Mouse (Mus musculus) neural tube, embryonic 10.5 days (tissue): ENCODE results near the gene Foxe3.
"Not testable (repeated sequence)": the region's sequence is repeated elsewhere in the genome, so short reads cannot be mapped to it uniquely, and the experiment has no call there.

Experiments
- DNase-seq: peaks from one replicate; pipeline ENCODE4 v3.0.0-alpha.2; 2017; ENCODE audit warnings: low spot score; ENCODE audit errors: extremely low spot score

The Foxe3 gene

GRCm38 (mm10) chr4:114925917-114926312, at the start of gene Foxe3:
TSS of gene Foxe3 (minus strand) at chr4:114926013.
- DNase-seq = no peak

DNA sequence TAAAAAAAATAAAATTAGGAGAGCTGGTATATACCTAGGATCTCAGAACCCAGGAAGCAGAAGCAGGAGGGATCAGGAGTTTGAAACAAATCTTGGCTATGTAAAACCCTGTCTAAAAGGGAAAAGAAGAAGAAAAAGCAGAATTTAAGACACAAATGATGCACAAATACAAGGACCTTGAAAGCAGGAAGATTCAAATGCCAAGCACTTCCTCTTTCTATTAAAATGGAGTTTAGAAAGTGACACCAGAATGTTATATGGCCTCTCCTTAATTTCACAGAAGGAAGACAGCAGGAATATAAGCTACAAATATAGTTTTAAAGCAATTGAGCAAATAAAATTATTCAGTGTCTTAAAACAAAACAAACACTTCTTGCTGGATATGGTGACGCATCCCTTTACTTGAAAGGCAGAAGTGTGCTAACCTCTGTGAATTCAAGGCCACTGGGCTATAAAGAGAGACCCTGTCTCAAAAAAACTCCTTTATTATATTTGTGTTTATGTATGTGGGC, 47.5 kb upstream of the Foxe3 start:
- no peak for DNase-seq

GRCm38 (mm10) chr4:114970736-114971135, 44.9 kb upstream of the Foxe3 start:
- no peak for DNase-seq

GRCm38 (mm10) chr4:114960881-114961280, 35.1 kb upstream of the Foxe3 start:
- DNase-seq = not testable (repeated sequence)

- DNase-seq = no peak
These were observed 33.7 kb upstream of the Foxe3 start for GRCm38 (mm10) chr4:114959533-114959932.

DNA sequence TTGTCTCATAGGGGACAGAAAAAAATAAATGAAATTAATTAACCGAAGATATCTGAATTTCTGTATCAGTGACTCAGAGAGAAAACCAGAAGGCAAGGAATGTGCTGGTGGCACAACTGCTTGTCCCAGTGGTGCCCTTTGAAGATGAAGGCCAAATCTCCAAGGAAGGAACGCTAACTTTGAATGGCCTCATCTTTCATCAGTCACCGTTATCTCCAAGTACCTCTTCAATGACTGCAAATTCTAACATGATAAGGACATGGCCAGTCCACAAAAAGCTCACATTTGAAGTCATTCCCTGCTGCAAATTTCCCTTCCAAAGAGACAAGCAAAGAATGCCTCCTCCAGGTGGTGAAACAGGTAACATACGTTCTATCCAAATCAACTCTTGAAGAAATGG, 33.0 kb upstream of the Foxe3 start:
- no peak for DNase-seq

- DNase-seq = no peak
These were observed 32.4 kb upstream of the Foxe3 start for GRCm38 (mm10) chr4:114958231-114958630.

DNA sequence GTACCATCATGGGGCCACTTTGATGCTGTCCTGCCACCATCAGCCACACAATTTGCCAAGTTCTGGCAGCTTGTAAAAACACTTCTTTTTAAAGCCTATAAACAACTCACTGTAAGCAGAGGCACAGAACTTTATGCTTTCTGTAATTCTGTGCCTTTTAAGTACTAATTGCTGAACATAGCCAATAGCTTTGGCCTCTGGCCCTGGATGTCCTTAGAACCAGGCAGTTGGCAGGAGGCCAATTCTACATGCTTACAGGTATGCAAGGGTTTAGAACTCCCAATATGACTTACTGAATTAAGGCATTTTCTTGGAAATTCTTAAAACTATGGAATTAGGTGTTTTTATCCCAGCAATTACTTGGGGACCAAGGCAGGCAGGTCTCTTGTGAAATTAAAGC, 31.6 kb upstream of the Foxe3 start:
- DNase-seq = no peak

- DNase-seq = no peak
These were observed 27.4 kb upstream of the Foxe3 start for GRCm38 (mm10) chr4:114953172-114953571.

DNA sequence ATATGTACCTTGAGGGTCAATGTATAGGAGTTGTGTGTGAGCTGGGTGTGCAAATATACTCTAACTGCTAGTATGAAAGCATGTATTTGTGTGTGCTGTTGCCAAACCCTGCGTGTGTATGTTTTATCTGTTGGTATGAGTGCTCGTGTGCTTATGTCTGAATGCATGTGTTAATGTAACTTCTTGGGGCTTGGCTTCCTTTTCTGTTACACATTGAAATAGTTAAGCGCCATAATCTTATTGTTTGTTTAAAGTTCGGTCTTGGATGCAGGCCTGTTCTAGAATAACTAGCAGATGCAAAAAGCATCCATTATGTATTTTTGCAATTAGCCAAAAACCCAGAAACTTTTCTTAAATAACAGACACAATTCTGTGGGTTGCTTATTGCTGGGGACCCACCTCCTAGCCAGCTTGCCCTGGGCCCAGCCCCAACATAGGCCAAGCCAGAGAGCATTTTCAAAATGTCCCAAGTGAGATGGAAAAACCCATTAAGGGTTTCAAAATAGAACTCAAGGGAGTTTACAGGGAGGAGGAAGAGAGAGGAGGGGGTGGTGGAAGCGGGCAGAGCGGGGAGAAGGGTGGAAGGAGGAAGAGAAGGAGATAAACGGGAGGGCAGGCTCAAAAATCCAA, 22.2 kb upstream of the Foxe3 start:
- DNase-seq = no peak

- peak; percentile 83 for DNase-seq
These were observed 21.6 kb upstream of the Foxe3 start for GRCm38 (mm10) chr4:114947395-114947794.

GRCm38 (mm10) chr4:114946416-114946815, 20.6 kb upstream of the Foxe3 start:
- peak; percentile 11 for DNase-seq

GRCm38 (mm10) chr4:114945021-114945420, 19.2 kb upstream of the Foxe3 start:
- DNase-seq = no peak

GRCm38 (mm10) chr4:114942583-114942982, 16.8 kb upstream of the Foxe3 start:
- DNase-seq = no peak

DNA sequence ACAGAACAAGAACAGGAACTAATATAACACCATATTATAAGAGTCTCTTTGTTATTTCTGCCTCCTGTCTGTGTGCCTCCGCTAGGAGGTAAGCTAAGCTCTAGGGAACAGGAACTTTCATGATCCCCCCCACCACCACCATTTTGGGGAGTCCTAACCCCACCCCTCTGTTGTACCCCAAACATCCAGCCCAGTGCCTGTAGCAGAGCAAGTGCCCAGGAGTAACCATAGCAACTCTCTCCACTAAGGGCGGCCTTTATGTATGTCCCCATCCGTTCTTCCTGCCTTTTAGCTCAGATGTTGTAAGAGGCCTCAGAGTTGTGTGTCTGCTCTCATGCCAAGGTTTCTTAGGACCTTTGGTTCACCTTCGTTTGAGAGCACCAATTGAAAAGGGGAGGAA, 16.3 kb upstream of the Foxe3 start:
- DNase-seq = no peak

DNA sequence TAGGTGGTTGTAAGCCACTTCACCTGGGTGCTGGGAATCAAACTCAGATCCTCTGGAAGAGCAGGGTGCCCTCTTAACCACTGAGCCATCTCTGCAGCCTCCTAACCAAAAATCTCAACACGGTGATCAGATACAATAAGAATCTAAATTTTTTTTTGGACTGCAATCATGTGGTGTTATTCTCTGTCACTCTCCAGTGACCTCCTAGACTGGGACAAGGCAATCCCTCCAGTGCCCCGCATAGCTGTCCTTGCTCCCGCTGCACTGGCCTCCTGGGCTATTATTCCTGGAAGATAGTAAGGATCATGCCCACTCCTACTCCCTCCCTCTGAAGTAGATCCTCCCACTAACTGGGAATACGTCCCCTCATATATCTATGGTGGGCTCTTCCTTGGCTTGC, 15.5 kb upstream of the Foxe3 start:
- no peak for DNase-seq

DNA sequence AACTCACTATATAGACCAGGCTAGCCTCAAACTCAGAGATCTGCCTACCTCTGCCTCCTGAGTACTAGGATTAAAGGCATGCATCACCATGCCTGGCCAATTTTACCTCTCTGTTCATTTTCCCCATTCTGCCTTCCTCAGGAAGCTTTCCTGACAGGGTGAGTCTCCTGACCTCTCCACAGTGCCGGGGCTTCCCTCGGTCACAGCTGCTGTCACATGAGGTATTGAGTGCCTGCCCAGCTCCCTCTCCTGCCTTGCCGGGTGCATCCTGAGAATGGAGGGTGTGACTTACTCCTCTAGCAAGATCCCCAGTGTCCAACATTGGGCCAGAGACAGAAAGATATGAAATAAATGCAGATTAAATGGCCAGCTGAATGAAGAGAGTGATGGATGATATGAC, 12.4 kb upstream of the Foxe3 start:
- DNase-seq = no peak

DNA sequence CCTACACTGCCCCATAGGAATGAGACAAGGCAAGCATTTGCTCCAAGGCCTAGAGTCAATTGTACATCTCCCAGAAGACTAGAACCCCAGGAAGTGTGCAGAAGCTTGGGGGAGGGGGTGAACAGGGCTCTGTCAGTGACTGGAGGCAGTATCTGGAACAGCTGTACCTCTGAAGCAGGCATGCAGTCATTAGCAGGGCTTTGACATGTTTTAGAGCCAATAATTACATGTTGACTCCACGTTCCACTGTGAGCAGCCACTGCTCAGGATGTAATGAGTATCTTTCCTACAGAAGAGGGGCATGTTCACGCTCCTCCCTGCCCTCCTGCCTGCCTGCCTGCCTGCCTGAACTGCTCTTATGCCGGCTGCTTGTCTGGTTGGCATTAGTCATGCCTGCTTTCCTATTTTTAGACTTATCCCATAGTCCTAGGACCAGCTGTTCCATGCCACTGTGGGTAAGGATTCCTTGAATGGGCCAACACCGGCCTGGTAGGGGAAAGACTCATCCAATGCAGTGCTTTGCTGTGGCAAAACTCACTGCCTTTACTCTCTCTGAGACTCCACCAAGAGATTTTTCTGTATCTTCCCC, 11.7 kb upstream of the Foxe3 start:
- no peak for DNase-seq

DNA sequence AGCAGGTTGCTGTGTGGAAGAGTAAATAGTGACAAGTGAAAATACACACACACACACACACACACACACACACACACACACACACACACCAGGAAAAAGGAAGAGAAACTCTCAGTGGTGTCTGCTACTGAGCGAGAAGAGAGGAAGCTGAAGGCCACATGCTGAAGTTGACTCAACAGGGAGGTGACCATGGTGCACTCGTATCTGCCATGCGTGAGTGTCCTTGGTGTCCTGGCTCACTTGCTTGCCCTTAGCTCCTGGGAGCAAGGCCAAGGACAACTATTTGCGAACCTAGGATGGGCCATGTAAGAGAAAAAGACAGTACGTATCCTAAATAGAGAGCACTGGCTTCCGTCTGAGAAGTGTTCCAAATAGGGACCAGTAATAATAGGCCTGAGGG, 8.4 kb upstream of the Foxe3 start:
- DNase-seq = no peak

DNA sequence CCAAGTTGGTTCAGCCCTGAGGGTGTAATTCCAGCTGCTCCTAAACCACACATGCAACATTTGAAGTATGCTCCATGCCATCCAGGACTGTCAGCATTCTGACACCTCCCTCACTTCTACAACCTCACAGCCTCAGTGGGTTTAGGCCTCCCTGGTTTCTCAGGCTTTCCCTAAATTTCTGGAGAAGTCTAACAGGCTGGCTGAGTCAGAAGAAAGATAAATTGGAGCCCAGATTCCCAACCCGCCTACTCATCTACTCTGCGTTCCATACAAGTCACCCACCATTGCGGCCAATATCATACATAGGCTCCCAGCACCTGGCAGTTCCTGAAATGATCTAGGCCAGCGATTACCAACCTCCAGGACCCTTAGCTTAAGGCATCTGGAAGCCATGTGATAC, 6.9 kb upstream of the Foxe3 start:
- DNase-seq = no peak

DNA sequence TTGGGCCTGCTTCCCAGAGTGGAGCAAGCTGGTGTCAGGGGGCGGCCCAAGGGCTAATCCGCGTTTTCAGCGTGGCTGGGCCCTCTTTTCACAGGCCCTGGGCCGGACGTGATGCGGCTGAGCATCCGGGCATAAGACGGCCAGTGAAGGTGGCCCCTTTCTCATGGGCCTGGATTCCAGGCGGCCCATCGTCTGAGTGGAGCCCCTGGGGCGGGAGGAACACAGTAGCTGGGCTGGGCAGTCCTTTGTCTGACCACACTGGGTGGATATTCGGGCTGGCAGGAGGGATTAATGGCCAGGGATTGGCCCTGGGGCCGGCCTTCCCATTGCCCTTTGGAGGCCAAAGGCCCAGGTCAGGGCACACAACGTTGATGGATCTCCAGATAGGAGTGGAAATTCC, 3.3 kb upstream of the Foxe3 start:
- DNase-seq = no peak

- DNase-seq = peak; percentile 75
These were observed 569 bp downstream of the Foxe3 start for GRCm38 (mm10) chr4:114924971-114925916.
